ENCODE assay signal across 10 mouse cellular contexts in the genomic region with DNA sequence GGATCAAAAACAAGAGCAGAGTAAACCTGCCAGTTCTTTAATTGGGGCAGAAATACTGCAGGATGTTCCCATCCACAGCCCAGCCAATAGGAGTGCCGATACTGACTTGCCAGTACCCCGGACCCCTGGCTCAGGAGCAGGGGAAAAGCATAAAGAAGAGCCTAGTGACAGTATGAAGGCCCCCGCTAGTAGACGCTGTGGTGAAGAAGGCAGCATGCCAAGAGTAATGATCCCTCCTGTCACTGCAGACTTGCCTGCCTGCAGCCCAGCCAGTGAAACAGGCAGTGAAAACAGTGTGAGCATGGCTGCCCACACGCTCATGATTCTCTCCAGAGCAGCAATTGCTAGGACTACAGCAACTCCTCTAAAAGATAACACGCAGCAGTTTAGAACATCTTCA. TPM values are rescaled to one million over a fixed set of nuclear protein-coding genes. Genes with fewer than 3 reads are reported as not detected.
DNase-seq lines count a peak whose midpoint lies in the region; ATAC-seq and TF ChIP-seq lines count a peak whose summit lies in the region.
"Had no signal": no experiment of that assay in that cellular context is flagged by ENCODE, and none has a peak within 500 bp of the region (broad histone marks: within the 10 kb centered on the region; RNA-seq: fewer than 3 reads in every experiment).

No protein-coding gene starts in this region.

- no peak for TF ChIP-seq EP300 in liver, postnatal 0 days (IDR thresholded peaks at IDR 0.05; ENCODE audit: low read depth)

- 0 out of 2 replicates have a peak, but pooled peaks have one; percentile 11 for TF ChIP-seq CTCF in kidney, postnatal 0 days (IDR thresholded peaks at IDR 0.05; ENCODE audit: low read depth)
- peak; percentile 23; the same call in 1 of the 2 replicates for TF ChIP-seq CTCF in cortical plate, adult 2 months (IDR thresholded peaks at IDR 0.05; ENCODE audit: extremely low read depth, insufficient read depth, low read length)
- no peak for TF ChIP-seq CTCF in liver, postnatal 0 days (IDR thresholded peaks at IDR 0.05; ENCODE audit: low read depth)

- H3K4me3 ChIP-seq in kidney, postnatal 0 days (replicated peaks; ENCODE audit: low read depth, low read length), result no peak overlapping the region
- no peak overlapping the region for H3K4me3 ChIP-seq in cortical plate, adult 2 months (ENCODE audit: insufficient read depth, low read length)
- H3K4me3 ChIP-seq in liver, postnatal 0 days (ENCODE audit: low read depth, low read length), result no peak overlapping the region
- H3K4me3 ChIP-seq: heart, embryonic 15.5 days; myocyte had no signal

- H3K9ac ChIP-seq in kidney, postnatal 0 days (ENCODE audit: low read depth, low read length), result no peak overlapping the region
- no peak overlapping the region for H3K9ac ChIP-seq in liver, postnatal 0 days (replicated peaks)
- H3K9ac ChIP-seq: heart, embryonic 15.5 days had no signal

- no peak overlapping the region for H3K27ac ChIP-seq in kidney, postnatal 0 days
- no peak overlapping the region for H3K27ac ChIP-seq in cortical plate, adult 2 months (ENCODE audit: insufficient read depth, low read length)
- H3K27ac ChIP-seq in liver, postnatal 0 days (ENCODE audit: low read depth), result no peak overlapping the region
- H3K27ac ChIP-seq: heart, embryonic 15.5 days had no signal

- TF ChIP-seq POLR2A in cortical plate, adult 2 months (IDR thresholded peaks at IDR 0.05; ENCODE audit: extremely low read depth, insufficient read depth, low read length), result no peak

- H3K27me3 ChIP-seq in kidney, postnatal 0 days (ENCODE audit: insufficient read depth, low read length), result no peaks in the 10 kb centered on the region
- no peaks in the 10 kb centered on the region for H3K27me3 ChIP-seq in liver, postnatal 0 days (ENCODE audit: insufficient read depth, low read length)
- H3K27me3 ChIP-seq: heart, embryonic 15.5 days had no signal

- no peak for ATAC-seq in kidney, postnatal 0 days (replicated peaks; ENCODE audit: low FRiP score, low read depth)
- ATAC-seq in liver, postnatal 0 days, result no peak

- H3K36me3 ChIP-seq in kidney, postnatal 0 days (ENCODE audit: insufficient read depth, low read length), result peaks cover 43% of the 10 kb centered on the region
- H3K36me3 ChIP-seq in liver, postnatal 0 days (replicated peaks; ENCODE audit: insufficient read depth, low read length), result peaks cover 64% of the 10 kb centered on the region

- H3K4me2 ChIP-seq in kidney, postnatal 0 days (ENCODE audit: low read length), result no peak overlapping the region
- H3K4me2 ChIP-seq in liver, postnatal 0 days (ENCODE audit: low read depth, low read length), result no peak overlapping the region
- H3K4me2 ChIP-seq: heart, embryonic 15.5 days; liver, embryonic 11.5 days had no signal

- WGBS in kidney, postnatal 0 days, result 68% methylated on average over 6 of the region's 6 CpGs
- 84% methylated on average over 6 of the region's 6 CpGs for WGBS in liver, postnatal 0 days (ENCODE audit: insufficient replicate concordance)

- peak; percentile 11 for DNase-seq in kidney, postnatal 0 days (ENCODE audit: low spot score)
- no peak for DNase-seq in kidney, postnatal 14 days
- DNase-seq in ES-CJ7 (ENCODE audit: low read depth, low spot score) (peak; percentile 70), ZHBTc4 (ENCODE audit: low read depth, low spot score) (peak; percentile 77)
- no peak for DNase-seq in liver, postnatal 0 days
- no peak for DNase-seq in ovary, postnatal 36 days (ENCODE audit: low spot score)

- H3K4me1 ChIP-seq in kidney, postnatal 0 days (replicated peaks; ENCODE audit: insufficient read depth, low read length), result no peaks in the 10 kb centered on the region
- H3K4me1 ChIP-seq in cortical plate, adult 2 months (ENCODE audit: control insufficient read depth, insufficient read depth, low read length), result no peaks in the 10 kb centered on the region
- no peaks in the 10 kb centered on the region for H3K4me1 ChIP-seq in liver, postnatal 0 days (ENCODE audit: insufficient read depth)
- H3K4me1 ChIP-seq: heart, embryonic 15.5 days had no signal

- H3K9me3 ChIP-seq in kidney, postnatal 0 days (replicated peaks; ENCODE audit: low read length), result no peaks in the 10 kb centered on the region
- no peaks in the 10 kb centered on the region for H3K9me3 ChIP-seq in liver, postnatal 0 days (ENCODE audit: low read length)
- H3K9me3 ChIP-seq: heart, embryonic 15.5 days had no signal

RNA-seq across cellular contexts. Expression of gene Npat, which starts 33.8 kb away (rescaled TPM):
- 11.4 and 12.2 TPM in 2 replicates for polyA plus RNA-seq in kidney, postnatal 0 days (2015; fragmentation: Nextera tagmentation; extraction: Ambion mirVana)
- polyA plus RNA-seq in cortical plate, adult 2 months (2012; rRNA removed), result 10.3 and 10.9 TPM in 2 replicates
- polyA plus RNA-seq in liver, postnatal 0 days (2015; fragmentation: Nextera tagmentation; extraction: Ambion mirVana), result 3.3 and 3.9 TPM in 2 replicates

RNA-seq across cellular contexts. Expression of gene Atm, which starts 34.1 kb away (rescaled TPM):
- 6.5 and 7.8 TPM in 2 replicates for polyA plus RNA-seq in kidney, postnatal 0 days (2015; fragmentation: Nextera tagmentation; extraction: Ambion mirVana)
- polyA plus RNA-seq in cortical plate, adult 2 months (2012; rRNA removed), result 5.3 and 7.2 TPM in 2 replicates
- polyA plus RNA-seq in liver, postnatal 0 days (2015; fragmentation: Nextera tagmentation; extraction: Ambion mirVana), result 1.3 and 2.4 TPM in 2 replicates

RNA-seq across cellular contexts. Expression of gene Acat1, which starts 39.5 kb away (rescaled TPM):
- 178 and 185 TPM in 2 replicates for polyA plus RNA-seq in kidney, postnatal 0 days (2015; fragmentation: Nextera tagmentation; extraction: Ambion mirVana)
- 68.6 and 69.0 TPM in 2 replicates for polyA plus RNA-seq in cortical plate, adult 2 months (2012; rRNA removed)
- polyA plus RNA-seq in liver, postnatal 0 days (2015; fragmentation: Nextera tagmentation; extraction: Ambion mirVana), result 332 and 340 TPM in 2 replicates

Comparison
In these comparisons a context has a peak if more than half of its experiments do, and no peak if none do; other contexts are left out.
1. DNase-seq: peak in kidney, postnatal 0 days (single experiment), ES-CJ7 (single experiment) and ZHBTc4 (single experiment); none in kidney, postnatal 14 days (single experiment), liver, postnatal 0 days (single experiment) and ovary, postnatal 36 days (single experiment).